Mouse (Mus musculus) megakaryocyte, embryonic 14.5 days (primary cell): ENCODE results near the gene Yars. TPM values are rescaled to one million over a fixed set of nuclear protein-coding genes. Genes with fewer than 3 reads are reported as not detected.

Experiments used
- H3K27me3 ChIP-seq: replicated peaks from 2 replicates; pipeline ENCODE3; 2012; ENCODE audit warnings: inconsistent platforms
- H3K36me3 ChIP-seq: replicated peaks from 2 replicates; pipeline ENCODE3; 2012; ENCODE audit warnings: low read length, inconsistent platforms, mixed read lengths
- H3K4me1 ChIP-seq: 2 replicates; pipeline ENCODE4 v1.6.1; 2012; ENCODE audit warnings: inconsistent platforms
- H3K4me3 ChIP-seq: replicated peaks from 2 replicates; pipeline ENCODE3; 2012; ENCODE audit warnings: moderate library complexity, mild to moderate bottlenecking, inconsistent platforms
- H3K9me3 ChIP-seq: 2 replicates; pipeline ENCODE4 v1.6.1; 2012; ENCODE audit warnings: inconsistent platforms
- FLI1 ChIP-seq: IDR thresholded peaks from 2 replicates; pipeline ENCODE4 v1.6.1; 2012; ENCODE audit warnings: low read length, inconsistent platforms, mixed read lengths
- GATA1 ChIP-seq: IDR thresholded peaks from 3 replicates; pipeline ENCODE4 v1.6.1; 2012; ENCODE audit warnings: mixed read lengths, low read length, inconsistent platforms, borderline replicate concordance
- polyA plus RNA-seq: library from polyadenylated mRNA; stranded (reverse); fragments of >175 nt; gene quantifications from 2 replicates; pipeline ENCODE4 v1.2.3, GENCODE M21; 2012; ENCODE audit warnings: low replicate concordance; ENCODE audit not compliant: insufficient read depth

Gene Yars
- polyA plus RNA-seq, 1 experiment, result 17.4 TPM

- TF ChIP-seq GATA1, result no peak
- TF ChIP-seq FLI1, result no peak
- Histone ChIP-seq H3K4me1 (no peaks in the 10 kb centered on the region; the same call in 1 of the 2 replicates), H3K36me3 (peaks cover 98% of the 10 kb centered on the region), H3K9me3 (no peaks in the 10 kb centered on the region), H3K4me3 (no peak overlapping the region), H3K27me3 (peaks cover 15% of the 10 kb centered on the region)
These were observed 29.1 kb downstream of the Yars start for GRCm38 (mm10) chr4:129218569-129219175.

DNA sequence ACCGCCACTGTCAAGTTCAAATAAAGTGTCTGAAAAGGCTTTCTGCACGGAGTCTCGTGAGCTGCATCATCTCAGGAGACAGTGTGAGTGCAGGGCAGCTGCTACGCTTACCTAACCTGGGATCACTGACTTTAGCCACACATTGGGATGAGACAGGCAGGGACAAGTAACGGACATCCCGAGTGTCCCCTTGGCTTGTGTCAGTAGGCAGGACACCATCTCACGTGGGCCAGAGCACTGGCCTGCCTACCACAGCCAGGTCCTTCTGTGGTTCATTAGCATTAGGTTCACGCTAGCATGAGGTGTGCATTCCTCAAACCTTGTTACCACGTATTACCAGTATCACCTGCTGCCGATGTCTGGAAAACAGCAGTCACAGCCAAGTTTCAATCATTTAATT lies 29.6 kb downstream of the Yars start:
- TF ChIP-seq FLI1 (no peak), GATA1 (no peak)
- H3K27me3 ChIP-seq, result peaks cover 20% of the 10 kb centered on the region
- peaks cover 98% of the 10 kb centered on the region for H3K36me3 ChIP-seq
- no peak overlapping the region for H3K4me3 ChIP-seq
- H3K4me1 ChIP-seq, result peaks cover 2% of the 10 kb centered on the region; the same call in 1 of the 2 replicates
- no peaks in the 10 kb centered on the region for H3K9me3 ChIP-seq

GRCm38 (mm10) chr4:129220376-129221089 lies 31.0 kb downstream of the Yars start:
- Histone ChIP-seq H3K27me3 (peaks cover 32% of the 10 kb centered on the region), H3K4me1 (peaks cover 3% of the 10 kb centered on the region; the same call in 1 of the 2 replicates), H3K4me3 (no peak overlapping the region), H3K9me3 (no peaks in the 10 kb centered on the region), H3K36me3 (peaks cover 96% of the 10 kb centered on the region)
- no peak for TF ChIP-seq FLI1
- no peak for TF ChIP-seq GATA1

DNA sequence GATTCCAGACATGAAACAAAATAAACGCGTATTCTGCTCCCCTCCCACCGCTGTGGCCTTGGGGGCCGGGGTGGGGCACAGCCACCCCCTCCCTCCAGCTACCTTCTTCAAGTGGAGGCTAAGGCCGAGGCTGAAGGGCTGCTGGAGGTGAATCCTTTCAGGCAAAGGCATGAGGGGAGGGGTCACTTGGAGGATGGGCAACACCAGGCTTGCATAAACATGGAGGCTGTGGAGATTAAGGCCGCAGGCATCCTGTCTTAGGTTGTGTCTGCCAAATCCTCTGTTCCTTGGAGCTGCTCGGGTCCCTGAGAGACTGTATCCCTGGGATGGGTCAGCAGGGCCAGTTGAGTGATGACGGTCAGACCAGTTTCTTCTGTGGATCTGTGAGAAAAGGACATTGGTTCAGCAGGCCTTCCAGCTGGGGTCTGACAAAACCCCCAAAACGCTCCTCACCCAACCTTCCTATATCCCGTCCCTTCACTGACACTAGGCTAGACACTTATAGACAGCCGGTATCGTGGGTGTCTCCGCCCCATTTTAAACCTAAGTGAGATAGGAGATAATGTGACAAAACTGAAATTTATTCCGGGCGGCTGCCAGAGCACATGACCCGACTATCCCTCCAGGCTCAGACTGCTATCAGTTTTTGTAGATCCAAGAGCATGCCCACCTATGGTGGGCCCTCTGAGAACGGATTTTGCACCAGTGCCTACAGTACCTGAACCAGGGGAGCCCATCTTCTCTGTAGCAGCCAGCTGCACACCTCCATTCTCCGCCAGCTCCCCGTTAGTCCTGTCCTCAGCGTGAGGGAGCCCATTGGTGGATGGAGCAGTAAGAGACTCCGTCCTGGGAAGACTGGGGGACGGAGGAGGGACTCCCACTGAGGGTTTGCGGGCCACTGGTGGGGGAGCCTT lies 31.8 kb downstream of the Yars start:
- Histone ChIP-seq H3K36me3 (peaks cover 88% of the 10 kb centered on the region), H3K27me3 (peaks cover 40% of the 10 kb centered on the region), H3K4me1 (peaks cover 7% of the 10 kb centered on the region)

DNA sequence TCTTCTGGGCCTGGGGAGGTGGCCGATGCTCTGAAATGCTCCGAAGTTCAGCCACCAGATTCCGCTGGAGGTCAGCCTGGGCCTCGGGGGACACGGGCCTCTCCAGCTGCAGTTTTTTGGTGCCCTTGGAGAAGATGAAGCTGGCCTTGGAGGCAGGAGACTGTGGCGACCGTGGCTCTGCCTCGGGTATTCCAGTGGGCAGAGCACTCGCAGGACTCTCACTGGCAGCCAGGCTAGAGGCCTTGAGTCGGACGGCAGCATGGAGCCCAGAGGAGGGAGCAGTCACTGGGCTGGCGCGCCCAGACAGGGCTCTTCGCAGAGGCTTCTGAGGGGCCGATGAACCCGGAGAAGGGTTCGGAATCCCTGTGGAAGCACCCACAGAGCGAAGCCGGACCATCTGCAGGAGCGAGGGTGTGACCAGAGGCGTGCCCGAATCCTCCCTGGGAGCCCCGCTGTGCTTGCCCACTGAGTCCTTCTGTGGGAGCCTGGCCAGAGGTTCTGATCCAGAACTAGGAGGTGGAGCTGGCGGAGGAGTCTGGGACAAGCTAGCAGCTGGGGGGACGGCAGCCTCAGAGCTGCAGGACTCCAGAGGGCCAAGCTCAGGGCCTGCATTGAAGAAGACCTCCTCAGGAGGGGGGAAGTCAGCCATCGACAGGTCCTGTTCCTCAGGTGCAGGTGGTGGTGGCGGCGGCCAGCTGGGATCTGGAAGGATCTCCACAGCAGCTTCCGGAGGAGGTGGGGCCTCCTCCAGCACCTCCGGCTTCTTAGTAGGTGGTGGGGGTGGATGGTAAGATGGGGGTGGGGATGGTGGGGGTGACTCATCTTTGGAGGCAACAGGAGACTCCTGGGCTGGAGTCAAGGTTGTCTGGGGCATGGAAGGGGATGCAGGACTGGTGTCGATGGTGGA lies 32.7 kb downstream of the Yars start:
- H3K4me1 ChIP-seq, result peaks cover 11% of the 10 kb centered on the region
- H3K4me3 ChIP-seq, result no peak overlapping the region
- no peaks in the 10 kb centered on the region for H3K9me3 ChIP-seq
- peaks cover 49% of the 10 kb centered on the region for H3K27me3 ChIP-seq
- peaks cover 78% of the 10 kb centered on the region for H3K36me3 ChIP-seq
- TF ChIP-seq FLI1, result no peak
- TF ChIP-seq GATA1, result no peak

More for the DNA sequence above, 31.8 kb downstream of the Yars start:
- Histone ChIP-seq H3K4me3 (no peak overlapping the region), H3K9me3 (no peaks in the 10 kb centered on the region)
- no peak for TF ChIP-seq FLI1
- TF ChIP-seq GATA1, result no peak

DNA sequence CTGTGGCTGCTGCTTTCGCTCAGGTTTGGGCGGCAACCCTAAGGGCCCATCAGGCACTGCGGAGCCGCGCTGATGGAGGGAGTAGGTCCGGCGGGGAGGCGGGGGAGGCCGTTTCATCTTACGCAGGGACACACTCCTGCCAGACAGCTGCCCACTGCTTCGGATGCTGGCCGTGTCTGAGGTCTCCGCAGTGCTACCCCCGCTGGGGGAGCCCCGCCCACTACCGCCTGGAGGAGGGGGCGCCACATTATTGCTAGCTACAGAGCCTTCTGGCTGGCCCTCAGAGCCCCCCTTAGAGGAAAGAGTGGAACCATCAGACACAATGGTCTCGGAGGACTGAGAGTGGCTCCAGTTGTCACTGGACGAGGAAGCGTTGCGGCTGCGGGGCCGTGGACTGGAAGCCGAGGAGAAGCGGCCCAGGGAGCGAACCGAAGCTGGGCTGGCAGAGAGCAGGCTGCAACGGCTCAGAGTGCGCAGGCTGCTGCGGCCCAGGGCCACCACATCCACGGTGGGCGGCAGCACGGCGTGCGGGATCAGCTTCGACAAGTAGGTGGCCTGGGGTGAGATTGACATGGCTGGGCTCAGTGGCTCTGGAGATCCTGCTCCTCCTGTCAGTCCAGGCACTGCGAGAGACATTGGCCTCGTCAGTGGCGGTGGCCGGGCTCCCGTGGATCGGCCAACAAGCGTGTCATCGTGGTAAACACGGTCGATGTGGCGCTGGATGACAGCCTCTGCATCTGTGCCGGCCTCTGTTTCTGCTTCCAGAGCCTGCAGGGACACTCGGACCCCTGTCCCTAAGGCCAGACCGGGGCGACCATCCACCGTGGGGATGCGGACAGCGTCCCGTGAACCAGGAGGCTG lies 34.1 kb downstream of the Yars start:
- H3K36me3 ChIP-seq, result peaks cover 65% of the 10 kb centered on the region
- H3K27me3 ChIP-seq, result peaks cover 62% of the 10 kb centered on the region

GRCm38 (mm10) chr4:129225315-129225714 lies 35.8 kb downstream of the Yars start:
- peaks cover 48% of the 10 kb centered on the region for H3K36me3 ChIP-seq
- peaks cover 5% of the 10 kb centered on the region for H3K9me3 ChIP-seq
- H3K27me3 ChIP-seq, result peaks cover 74% of the 10 kb centered on the region
- H3K4me3 ChIP-seq, result no peak overlapping the region
- TF ChIP-seq FLI1 (no peak), GATA1 (no peak)
- peaks cover 11% of the 10 kb centered on the region for H3K4me1 ChIP-seq

More for the DNA sequence above, 34.1 kb downstream of the Yars start:
- Histone ChIP-seq H3K4me1 (peaks cover 11% of the 10 kb centered on the region), H3K4me3 (no peak overlapping the region), H3K9me3 (peaks cover 5% of the 10 kb centered on the region)
- TF ChIP-seq FLI1, result no peak
- no peak for TF ChIP-seq GATA1

GRCm38 (mm10) chr4:129226441-129226963 lies 36.9 kb downstream of the Yars start:
- TF ChIP-seq GATA1, result no peak
- TF ChIP-seq FLI1, result no peak
- Histone ChIP-seq H3K4me3 (no peak overlapping the region), H3K36me3 (peaks cover 36% of the 10 kb centered on the region), H3K9me3 (peaks cover 5% of the 10 kb centered on the region), H3K27me3 (peaks cover 86% of the 10 kb centered on the region), H3K4me1 (peaks cover 22% of the 10 kb centered on the region)
